Comparison of ENCODE assay signal across 7 mouse cellular contexts in genomic region chr7:118242911-118243412, GRCm38 (mm10). TPM values are rescaled to one million over a fixed set of nuclear protein-coding genes. Genes with fewer than 3 reads are reported as not detected.
DNase-seq lines count a peak whose midpoint lies in the region; ATAC-seq and TF ChIP-seq lines count a peak whose summit lies in the region.

No protein-coding gene starts in this region.

- peak; percentile 47 for ATAC-seq in lung, embryonic 16.5 days (ENCODE audit: low read depth)
- ATAC-seq in liver, postnatal 0 days: peak; percentile 50

- H3K9ac ChIP-seq in lung, embryonic 16.5 days (ENCODE audit: low read length): peak overlapping the region; percentile 98
- H3K9ac ChIP-seq in liver, postnatal 0 days (replicated peaks): peak overlapping the region; percentile 87

- peak overlapping the region; percentile 97 for H3K27ac ChIP-seq in lung, embryonic 16.5 days (ENCODE audit: low read length)
- peak overlapping the region; percentile 97 for H3K27ac ChIP-seq in hindbrain, embryonic 10.5 days
- H3K27ac ChIP-seq in liver, postnatal 0 days (ENCODE audit: low read depth): peak overlapping the region; percentile 95

- peaks cover 8% of the 10 kb centered on the region for H3K4me1 ChIP-seq in lung, embryonic 16.5 days (replicated peaks; ENCODE audit: control insufficient read depth, insufficient read depth, low read length)
- peaks cover 21% of the 10 kb centered on the region for H3K4me1 ChIP-seq in hindbrain, embryonic 10.5 days (replicated peaks)
- H3K4me1 ChIP-seq in liver, postnatal 0 days (ENCODE audit: insufficient read depth): peaks cover 9% of the 10 kb centered on the region

- WGBS in lung, embryonic 16.5 days: 0% methylated on average over 34 of the region's 50 CpGs
- under 1% methylated on average over 50 of the region's 50 CpGs for WGBS in hindbrain, embryonic 10.5 days
- WGBS in liver, postnatal 0 days (ENCODE audit: insufficient replicate concordance): under 1% methylated on average over 48 of the region's 50 CpGs

- no peaks in the 10 kb centered on the region for H3K9me3 ChIP-seq in lung, embryonic 16.5 days (ENCODE audit: control insufficient read depth, low read length)
- no peaks in the 10 kb centered on the region for H3K9me3 ChIP-seq in hindbrain, embryonic 10.5 days
- H3K9me3 ChIP-seq in liver, postnatal 0 days (ENCODE audit: low read length): no peaks in the 10 kb centered on the region

- peak overlapping the region; percentile 73 for H3K4me3 ChIP-seq in lung, embryonic 16.5 days (ENCODE audit: low read length)
- peak overlapping the region; percentile 91 for H3K4me3 ChIP-seq in hindbrain, embryonic 10.5 days
- peak overlapping the region; percentile 63 for H3K4me3 ChIP-seq in liver, postnatal 0 days (ENCODE audit: low read depth, low read length)

- no peaks in the 10 kb centered on the region for H3K36me3 ChIP-seq in lung, embryonic 16.5 days (ENCODE audit: control insufficient read depth, insufficient read depth, low read length)
- H3K36me3 ChIP-seq in hindbrain, embryonic 10.5 days: no peaks in the 10 kb centered on the region
- no peaks in the 10 kb centered on the region for H3K36me3 ChIP-seq in liver, postnatal 0 days (replicated peaks; ENCODE audit: insufficient read depth, low read length)

- TF ChIP-seq EP300 in liver, postnatal 0 days (IDR thresholded peaks at IDR 0.05; ENCODE audit: low read depth): no peak

- no peaks in the 10 kb centered on the region for H3K27me3 ChIP-seq in lung, embryonic 16.5 days (ENCODE audit: control insufficient read depth, insufficient read depth, low read depth, low read length)
- H3K27me3 ChIP-seq in hindbrain, embryonic 10.5 days (ENCODE audit: insufficient read depth, poor library complexity, severe bottlenecking): no peaks in the 10 kb centered on the region
- H3K27me3 ChIP-seq in liver, postnatal 0 days (ENCODE audit: insufficient read depth, low read length): no peaks in the 10 kb centered on the region

- peak overlapping the region; percentile 74 for H3K4me2 ChIP-seq in lung, embryonic 16.5 days (ENCODE audit: low read depth, low read length)
- H3K4me2 ChIP-seq in liver, postnatal 0 days (ENCODE audit: low read depth, low read length): peak overlapping the region; percentile 77

- no peak for DNase-seq in lung, postnatal 4 days
- DNase-seq in c-Kit-negative CD71-positive TER-119-positive erythroid progenitor cells, embryonic 14.5 days (ENCODE audit: low read depth, low spot score): peak; percentile 57
- DNase-seq in hindbrain, embryonic 10.5 days (ENCODE audit: low spot score): peak; percentile 72
- DNase-seq in liver, postnatal 0 days: no peak
- DNase-seq in layer of hippocampus, postnatal 10 days (ENCODE audit: low spot score in 2 of 2): no peak
- DNase-seq in cerebellum, adult 18-20 months: no peak

- TF ChIP-seq CTCF in liver, postnatal 0 days (IDR thresholded peaks at IDR 0.05; ENCODE audit: low read depth): no peak

RNA-seq across cellular contexts. Expression of gene Smg1, which starts 0.5 kb away (rescaled TPM):
- polyA plus RNA-seq in lung, embryonic 16.5 days (2015; fragmentation: Nextera tagmentation; extraction: Ambion mirVana): 13.4 and 14.1 TPM in 2 replicates
- polyA plus RNA-seq in hindbrain, embryonic 10.5 days (2016; fragmentation: Nextera tagmentation; extraction: Ambion mirVana): 15.8 and 17.1 TPM in 2 replicates
- polyA plus RNA-seq in liver, postnatal 0 days (2015; fragmentation: Nextera tagmentation; extraction: Ambion mirVana): 3.5 and 4.0 TPM in 2 replicates
- 10 to 100 TPM; 66.7 to 76.8 TPM for total RNA-seq in layer of hippocampus, postnatal 10 days (2021)

Comparison
In these comparisons a context has a peak if more than half of its experiments do, and no peak if none do; other contexts are left out.
1. DNase-seq: peak in c-Kit-negative CD71-positive TER-119-positive erythroid progenitor cells, embryonic 14.5 days (single experiment) and hindbrain, embryonic 10.5 days (single experiment); none in lung, postnatal 4 days (0 of 2), liver, postnatal 0 days (single experiment), layer of hippocampus, postnatal 10 days (0 of 2) and cerebellum, adult 18-20 months (0 of 2).
2. Peak in every context shown above with its lines, with median percentiles within 50 percentile points of each other: H3K27ac ChIP-seq and H3K4me3 ChIP-seq.